Mouse (Mus musculus) central nervous system, embryonic 14 days (tissue): Measurements from ENCODE around the gene Olfr1022. TPM values are rescaled to one million over a fixed set of nuclear protein-coding genes. Genes with fewer than 3 reads are reported as not detected.

Experiments
- polyA plus RNA-seq: library from polyadenylated mRNA; depleted of rRNA; stranded (reverse); fragments of >200 nt; gene quantifications from 2 replicates; pipeline ENCODE4 v1.2.3, GENCODE M21; 2012; rRNA removed

The Olfr1022 gene
- polyA plus RNA-seq, result not detected in 2 replicates

GRCm38 (mm10) chr2:85868294-85868693 is at the start of gene Olfr1022:
Olfr1022 (plus strand) TSS chr2:85868594.

GRCm38 (mm10) chr2:85845383-85845782 is 23.0 kb upstream of the Olfr1022 start, which contains the start of gene Olfr1019:
Olfr1019 (minus strand) TSS chr2:85845483.

GRCm38 (mm10) chr2:85846730-85847129 is 21.7 kb upstream of the Olfr1022 start, which contains the start of gene Olfr1020:
Olfr1020 (plus strand) TSS chr2:85847030.

GRCm38 (mm10) chr2:85885340-85885739 is 16.9 kb downstream of the Olfr1022 start, which contains the start of gene Olfr1023:
Olfr1023 (plus strand) TSS chr2:85885640.

DNA sequence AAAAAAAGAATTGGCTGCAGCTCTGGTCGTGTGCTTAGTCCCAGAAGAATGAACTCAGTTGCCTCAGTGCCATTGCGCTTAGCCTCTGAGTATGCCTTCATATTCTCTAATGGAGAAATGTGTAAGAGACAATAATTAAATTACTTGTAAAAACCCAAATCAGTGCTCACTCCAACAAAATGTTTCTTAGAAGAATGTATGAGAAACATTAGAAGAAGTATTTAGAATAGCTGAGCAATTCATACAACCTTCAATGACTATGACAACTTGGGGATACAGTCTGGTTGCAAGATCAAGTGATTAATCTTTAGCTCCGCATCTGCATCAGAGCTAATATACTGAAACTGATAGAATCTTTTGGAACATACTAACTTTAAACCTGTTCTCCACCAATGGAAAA is 36.6 kb downstream of the Olfr1022 start, which contains the start of gene Olfr1024:
TSS of gene Olfr1024 (minus strand) at position 101 of the 400 bp plus-strand sequence.

DNA sequence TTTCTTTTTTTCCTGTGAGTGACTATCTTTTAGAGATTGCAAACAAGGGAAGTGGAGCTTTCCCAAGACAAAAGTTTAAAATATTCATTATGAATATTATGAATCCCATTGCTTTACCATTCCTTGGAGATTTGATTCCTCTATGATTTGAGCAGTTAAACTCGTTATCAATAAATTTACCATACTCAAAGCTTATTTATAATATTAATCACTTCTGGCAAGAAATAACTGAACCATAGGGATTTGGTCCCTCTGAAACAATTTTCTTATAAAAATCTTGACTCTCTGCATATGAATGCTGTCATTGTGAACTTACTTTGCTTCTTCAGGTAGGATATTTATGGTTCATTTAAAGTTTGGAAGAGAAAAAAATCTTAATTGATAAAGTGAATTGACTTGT is 46.5 kb downstream of the Olfr1022 start, which contains the start of gene Olfr1025-ps1:
TSS of gene Olfr1025-ps1 (plus strand) at position 301 of the 400 bp plus-strand sequence.

Other genes with a start within 250 kb of the Olfr1022 start
- not detected in 2 replicates for gene Olfr1002, start 217.9 kb upstream of the Olfr1022 start, polyA plus RNA-seq
- not detected in 2 replicates for gene Olfr154, start 204.1 kb upstream of the Olfr1022 start, polyA plus RNA-seq
- gene Olfr1006, start 189.8 kb upstream of the Olfr1022 start, polyA plus RNA-seq, result not detected in 2 replicates
- not detected in 2 replicates for gene Olfr1008, start 179.2 kb upstream of the Olfr1022 start, polyA plus RNA-seq
- gene Olfr1009, start 153.2 kb upstream of the Olfr1022 start, polyA plus RNA-seq, result not detected in 2 replicates
- not detected in 2 replicates for gene Olfr1012, start 105.8 kb upstream of the Olfr1022 start, polyA plus RNA-seq
- not detected in 2 replicates for gene Olfr1013, start 101.5 kb upstream of the Olfr1022 start, polyA plus RNA-seq
- gene Olfr1014, start 95.9 kb upstream of the Olfr1022 start, polyA plus RNA-seq, result not detected in 2 replicates
- gene Olfr1015, start 86.6 kb upstream of the Olfr1022 start, polyA plus RNA-seq, result not detected in 2 replicates
- gene Olfr1016, start 66.0 kb upstream of the Olfr1022 start, polyA plus RNA-seq, result not detected in 2 replicates
- gene Olfr1018, start 50.1 kb upstream of the Olfr1022 start, polyA plus RNA-seq, result not detected in 2 replicates
- gene Olfr1019, start 23.1 kb upstream of the Olfr1022 start, polyA plus RNA-seq, result not detected in 2 replicates
- not detected in 2 replicates for gene Olfr1020, start 21.6 kb upstream of the Olfr1022 start, polyA plus RNA-seq
- gene Olfr1023, start 17.0 kb downstream of the Olfr1022 start, polyA plus RNA-seq, result not detected in 2 replicates
- not detected in 2 replicates for gene Olfr1024, start 36.5 kb downstream of the Olfr1022 start, polyA plus RNA-seq
- gene Olfr1025-ps1, start 46.6 kb downstream of the Olfr1022 start, polyA plus RNA-seq, result not detected in 2 replicates
- gene Olfr1026, start 53.0 kb downstream of the Olfr1022 start, polyA plus RNA-seq, result not detected in 2 replicates
- gene Olfr1028, start 81.8 kb downstream of the Olfr1022 start, polyA plus RNA-seq, result not detected in 2 replicates
- gene Olfr1029, start 105.3 kb downstream of the Olfr1022 start, polyA plus RNA-seq, result not detected in 2 replicates
- gene Olfr1030, start 110.7 kb downstream of the Olfr1022 start, polyA plus RNA-seq, result not detected in 2 replicates
- not detected in 2 replicates for gene Olfr1031, start 121.7 kb downstream of the Olfr1022 start, polyA plus RNA-seq
- not detected in 2 replicates for gene Olfr1032, start 136.9 kb downstream of the Olfr1022 start, polyA plus RNA-seq
- 0.02 and 0.25 TPM in 2 replicates for gene Olfr1033, start 152.0 kb downstream of the Olfr1022 start, polyA plus RNA-seq
- 0.04 TPM in 1 of 2 replicates, not detected in the other for gene Olfr1034, start 177.3 kb downstream of the Olfr1022 start, polyA plus RNA-seq
- not detected in 2 replicates for gene Olfr1036, start 205.4 kb downstream of the Olfr1022 start, polyA plus RNA-seq
- not detected in 2 replicates for gene Olfr1037, start 218.8 kb downstream of the Olfr1022 start, polyA plus RNA-seq